Mouse (Mus musculus): ENCODE measurements at regions not wholly inside any gene's neighbourhood (a gene's known extent, or its start where the extent isn't known, plus 50 kb on each side); places are given as distances from the start of the nearest gene placed in this dataset.
"Not testable (repeated sequence)": the region's sequence is repeated elsewhere in the genome, so short reads cannot be mapped to it uniquely, and the experiment has no call there.

DNA sequence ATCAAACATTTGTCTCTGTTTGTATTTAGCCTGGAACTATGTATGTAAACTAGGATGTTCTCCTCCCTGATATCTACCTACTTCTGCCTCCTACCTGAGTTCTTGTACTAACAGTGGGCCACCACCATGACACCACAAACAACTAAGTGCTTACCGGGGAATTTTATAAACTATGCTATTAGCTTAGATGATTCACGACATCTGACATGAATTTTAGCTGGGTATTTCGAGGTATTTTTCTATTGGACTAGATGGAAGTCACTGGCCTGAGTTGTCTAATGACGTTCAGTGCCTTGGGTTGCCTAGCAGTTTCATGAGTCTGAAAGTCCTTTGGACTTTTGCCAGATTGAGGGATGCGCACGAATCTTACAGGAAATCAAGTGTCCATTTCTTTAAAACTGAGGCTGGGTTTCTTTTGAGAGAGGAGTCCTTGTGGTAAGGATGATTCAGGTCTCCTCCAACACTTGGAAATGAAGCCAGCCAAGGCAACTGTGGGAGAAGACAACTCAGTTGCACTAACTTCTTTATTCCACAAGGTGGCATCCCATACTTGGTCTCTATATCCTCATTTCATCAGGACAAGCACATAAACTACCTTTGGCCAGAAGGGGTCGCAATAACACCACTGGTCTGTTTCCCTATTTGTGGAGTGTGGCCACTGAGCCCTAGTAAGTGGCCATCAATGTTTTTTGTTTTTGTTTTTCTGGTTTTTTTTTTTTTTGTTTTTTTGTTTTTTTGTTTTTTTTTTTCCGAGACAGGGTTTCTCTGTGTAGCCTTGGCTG, 131.4 kb upstream of the Gdi2 start:
- not testable (repeated sequence) for H3K4me1 ChIP-seq (ENCODE audit: insufficient read depth, low read depth, low read length); H3K36me3 ChIP-seq (ENCODE audit: insufficient read depth, low read length); H3K9ac ChIP-seq (replicated peaks; ENCODE audit: low read depth); H3K4me3 ChIP-seq (ENCODE audit: low read depth, low read length); H3K9me3 ChIP-seq (ENCODE audit: low read length); H3K27me3 ChIP-seq (replicated peaks; ENCODE audit: insufficient read depth, low read length); H3K4me2 ChIP-seq (replicated peaks; ENCODE audit: low read depth, low read length); H3K27ac ChIP-seq (ENCODE audit: low read length)
- peak; percentile 86 for DNase-seq (ENCODE audit: low spot score)
- TF ChIP-seq CTCF (IDR thresholded peaks at IDR 0.05): peak; percentile 87
- ATAC-seq: peak; percentile 72
- WGBS: 33% methylated on average over 8 of the region's 8 CpGs

DNA sequence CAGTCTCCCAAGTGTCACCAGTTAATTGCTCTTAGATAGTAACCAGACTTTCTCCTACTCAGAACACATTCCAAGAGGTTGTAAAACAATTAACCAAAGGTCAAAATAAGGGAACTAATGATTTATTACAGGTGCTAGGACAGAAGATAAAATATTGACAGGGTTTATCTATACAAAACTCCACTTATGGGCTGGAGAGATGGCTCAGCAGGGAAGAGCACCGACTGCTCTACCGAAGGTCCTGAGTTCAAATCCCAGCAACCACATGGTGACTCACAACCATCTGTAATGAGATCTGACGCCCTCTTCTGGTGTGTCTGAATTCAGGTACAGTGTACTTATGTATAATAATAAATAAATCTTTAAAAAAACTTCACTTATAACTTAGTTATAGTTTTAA, 127.6 kb upstream of the Gdi2 start:
- H3K9ac ChIP-seq (replicated peaks; ENCODE audit: low read depth): not testable (repeated sequence)

DNA sequence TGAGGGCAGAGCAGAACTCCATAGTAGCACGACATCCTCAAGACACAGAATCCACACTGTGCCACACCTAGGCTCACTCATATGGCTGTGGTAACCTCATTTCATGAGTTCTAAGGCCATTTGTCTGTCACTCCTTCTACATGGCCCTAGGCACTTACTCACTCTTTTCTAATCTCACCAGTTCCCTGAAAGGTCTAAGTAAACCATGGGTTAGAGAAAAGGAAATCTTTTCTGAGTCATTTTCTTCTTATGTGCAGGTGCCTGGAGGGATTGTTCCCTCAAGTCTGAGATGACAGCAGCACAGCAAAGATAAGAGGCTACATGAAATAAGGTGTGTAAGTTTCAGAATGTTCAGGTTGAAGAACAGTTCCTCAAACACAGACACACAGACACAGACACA, 120.8 kb upstream of the Gdi2 start:
- Histone ChIP-seq H3K9me3 (ENCODE audit: low read length) (no peaks in the 10 kb centered on the region), H3K4me3 (ENCODE audit: low read depth, low read length) (no peak overlapping the region), H3K9ac (replicated peaks; ENCODE audit: low read depth) (no peak overlapping the region), H3K36me3 (ENCODE audit: insufficient read depth, low read length) (no peaks in the 10 kb centered on the region), H3K27ac (ENCODE audit: low read length) (no peak overlapping the region), H3K27me3 (replicated peaks; ENCODE audit: insufficient read depth, low read length) (no peaks in the 10 kb centered on the region), H3K4me2 (replicated peaks; ENCODE audit: low read depth, low read length) (no peak overlapping the region), H3K4me1 (ENCODE audit: insufficient read depth, low read depth, low read length) (no peaks in the 10 kb centered on the region)
- no peak for DNase-seq (ENCODE audit: low spot score)
- TF ChIP-seq EP300 (IDR thresholded peaks at IDR 0.05) (no peak), CTCF (IDR thresholded peaks at IDR 0.05) (no peak)
- WGBS: 77% methylated on average over 1 of the region's 1 CpGs
- ATAC-seq: no peak

More for the DNA sequence above, 127.6 kb upstream of the Gdi2 start:
- not testable (repeated sequence) for H3K27ac ChIP-seq (ENCODE audit: low read length); H3K4me3 ChIP-seq (ENCODE audit: low read depth, low read length); H3K27me3 ChIP-seq (replicated peaks; ENCODE audit: insufficient read depth, low read length); H3K9me3 ChIP-seq (ENCODE audit: low read length); H3K36me3 ChIP-seq (ENCODE audit: insufficient read depth, low read length); H3K4me2 ChIP-seq (replicated peaks; ENCODE audit: low read depth, low read length); DNase-seq (ENCODE audit: low spot score); H3K4me1 ChIP-seq (ENCODE audit: insufficient read depth, low read depth, low read length); ATAC-seq
- 56% methylated on average over 3 of the region's 3 CpGs for WGBS

DNA sequence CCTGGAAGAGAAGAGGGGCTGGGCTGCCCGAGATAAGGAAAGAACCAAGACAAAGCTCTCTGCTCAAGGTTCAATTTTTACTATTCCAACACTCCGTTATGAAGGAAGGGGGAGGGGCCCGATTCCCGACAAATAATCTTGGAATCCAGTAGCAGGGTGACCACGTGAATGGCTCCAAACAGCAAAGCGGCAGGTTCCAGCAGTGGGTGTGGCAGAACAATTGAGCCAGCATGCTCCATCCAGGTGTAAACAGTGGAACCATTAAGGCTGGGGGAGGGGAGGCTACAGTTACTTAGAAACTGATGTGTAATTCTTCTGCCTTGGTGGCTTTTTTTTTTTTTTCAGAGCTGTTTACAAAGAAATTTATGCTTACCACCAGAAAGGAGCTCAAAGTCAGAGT, 82.5 kb upstream of the Gdi2 start:
- H3K27ac ChIP-seq (ENCODE audit: low read length); H3K27me3 ChIP-seq (replicated peaks; ENCODE audit: insufficient read depth, low read length); H3K9ac ChIP-seq (replicated peaks; ENCODE audit: low read depth); DNase-seq (ENCODE audit: low spot score); H3K4me1 ChIP-seq (ENCODE audit: insufficient read depth, low read depth, low read length); H3K36me3 ChIP-seq (ENCODE audit: insufficient read depth, low read length); ATAC-seq; H3K4me2 ChIP-seq (replicated peaks; ENCODE audit: low read depth, low read length); H3K9me3 ChIP-seq (ENCODE audit: low read length); H3K4me3 ChIP-seq (ENCODE audit: low read depth, low read length): not testable (repeated sequence)
- 82% methylated on average over 6 of the region's 6 CpGs for WGBS

DNA sequence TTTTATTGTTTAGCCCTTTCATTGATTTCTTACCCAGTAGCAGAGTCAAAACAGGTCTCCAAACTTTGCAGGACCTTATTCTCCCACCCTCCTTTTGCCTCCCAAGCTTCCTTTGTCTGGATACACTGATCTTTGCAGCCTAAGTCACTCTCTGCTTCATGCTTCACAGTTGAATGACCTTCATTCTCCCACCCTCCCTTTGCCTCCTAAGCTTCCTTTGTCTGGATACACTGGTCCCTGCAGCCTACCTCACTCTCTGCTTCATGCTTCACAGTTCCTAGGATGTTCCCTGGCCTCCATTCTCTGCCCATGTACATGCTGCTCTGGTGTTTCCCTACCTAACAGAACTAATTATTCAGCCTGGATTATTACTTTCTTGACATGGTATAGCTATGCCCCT, 61.0 kb upstream of the Gdi2 start:
- TF ChIP-seq CTCF (IDR thresholded peaks at IDR 0.05) (no peak), EP300 (IDR thresholded peaks at IDR 0.05) (no peak)
- Histone ChIP-seq H3K9me3 (ENCODE audit: low read length) (no peaks in the 10 kb centered on the region), H3K4me1 (ENCODE audit: insufficient read depth, low read depth, low read length) (peaks cover 2% of the 10 kb centered on the region; the same call in 1 of the 2 replicates), H3K4me3 (ENCODE audit: low read depth, low read length) (no peak overlapping the region), H3K36me3 (ENCODE audit: insufficient read depth, low read length) (no peaks in the 10 kb centered on the region), H3K4me2 (replicated peaks; ENCODE audit: low read depth, low read length) (no peak overlapping the region), H3K27ac (ENCODE audit: low read length) (no peak overlapping the region), H3K27me3 (replicated peaks; ENCODE audit: insufficient read depth, low read length) (no peaks in the 10 kb centered on the region), H3K9ac (replicated peaks; ENCODE audit: low read depth) (no peak overlapping the region)
- ATAC-seq: no peak
- DNase-seq (ENCODE audit: low spot score): no peak

DNA sequence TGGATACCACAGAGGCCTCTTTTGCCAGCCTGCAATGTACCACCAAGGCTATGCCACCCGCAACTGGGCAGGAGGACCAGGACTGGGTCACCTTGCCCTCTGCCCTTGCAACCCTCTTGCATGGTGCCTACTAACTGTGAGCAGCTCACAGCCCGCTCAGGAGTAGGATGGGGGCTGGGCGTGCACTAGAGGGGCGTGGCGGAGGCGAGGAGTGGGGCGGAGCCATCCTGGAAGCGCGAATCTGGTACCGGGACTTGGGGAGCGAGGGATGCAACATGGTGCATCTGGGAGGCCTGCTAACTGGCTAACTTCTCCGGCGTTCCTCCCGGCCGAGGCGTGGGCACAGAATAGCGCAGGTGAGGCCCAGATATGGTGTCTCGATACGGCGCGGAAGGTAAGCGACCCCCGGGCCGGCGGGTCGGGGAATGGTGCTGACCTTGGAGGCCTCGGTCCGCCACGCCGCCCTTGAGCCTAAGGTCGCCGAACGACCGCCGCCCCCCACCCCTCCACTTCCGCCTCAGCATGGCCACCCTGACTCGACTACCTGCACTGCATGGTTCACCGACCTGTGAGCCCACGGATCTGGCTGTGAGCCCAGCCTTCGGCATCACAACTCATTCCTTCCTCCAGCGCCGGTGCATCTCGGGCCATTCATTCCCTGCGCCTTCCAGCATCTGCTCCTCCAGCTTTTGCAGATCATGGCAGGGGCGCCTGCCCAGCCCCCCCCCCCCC, 59.7 kb upstream of the Gdi2 start:
- H3K9ac ChIP-seq (replicated peaks; ENCODE audit: low read depth): 0 out of 2 replicates have a peak overlapping the region, but pooled peaks have one; percentile 8

More for the DNA sequence above, 59.7 kb upstream of the Gdi2 start:
- Histone ChIP-seq H3K4me1 (ENCODE audit: insufficient read depth, low read depth, low read length) (peaks cover 2% of the 10 kb centered on the region; the same call in 1 of the 2 replicates), H3K36me3 (ENCODE audit: insufficient read depth, low read length) (no peaks in the 10 kb centered on the region), H3K27ac (ENCODE audit: low read length) (no peak overlapping the region), H3K4me2 (replicated peaks; ENCODE audit: low read depth, low read length) (peak overlapping the region; percentile 89), H3K9me3 (ENCODE audit: low read length) (no peaks in the 10 kb centered on the region), H3K4me3 (ENCODE audit: low read depth, low read length) (peak overlapping the region; percentile 44), H3K27me3 (replicated peaks; ENCODE audit: insufficient read depth, low read length) (no peaks in the 10 kb centered on the region)
- ATAC-seq (peak; percentile 94), DNase-seq (ENCODE audit: low spot score) (peak; percentile 57)
- no peak for TF ChIP-seq CTCF (IDR thresholded peaks at IDR 0.05)
- TF ChIP-seq EP300 (IDR thresholded peaks at IDR 0.05): no peak
- 1% methylated on average over 29 of the region's 45 CpGs for WGBS

All from lung, postnatal 0 days (tissue).